Mouse (Mus musculus) spleen, adult 2 months (tissue): ENCODE data around the gene Sorbs1. TPM values are rescaled to one million over a fixed set of nuclear protein-coding genes. Genes with fewer than 3 reads are reported as not detected.

ENCODE experiments used
- DNase-seq, 2 experiments: peaks; one replicate each; pipeline versions ENCODE4 v3.0.0 to v3.0.0-alpha.2; 2012 to 2021; ENCODE audit warnings: low spot score in 2 of 2, low read depth in 1 of 2
- H3K27ac ChIP-seq: fragments of 200-500 bp; 2 replicates; pipeline ENCODE4 v1.5.1; 2012; ENCODE audit warnings: low read length, inconsistent platforms; ENCODE audit not compliant: insufficient read depth
- H3K27me3 ChIP-seq: fragments of 200-500 bp; 2 replicates; pipeline ENCODE4 v1.6.1; 2012; ENCODE audit warnings: mild to moderate bottlenecking, moderate library complexity, low read length, inconsistent platforms; ENCODE audit not compliant: control insufficient read depth, insufficient read depth
- H3K36me3 ChIP-seq: fragments of 200-500 bp; 2 replicates; pipeline ENCODE4 v1.6.1; 2012; ENCODE audit warnings: mild to moderate bottlenecking, low read length, inconsistent platforms; ENCODE audit not compliant: control insufficient read depth, insufficient read depth
- H3K4me1 ChIP-seq: fragments of 200-500 bp; 2 replicates; pipeline ENCODE4 v1.6.1; 2011; ENCODE audit warnings: inconsistent platforms; ENCODE audit not compliant: control insufficient read depth, insufficient read depth, insufficient read length
- H3K4me3 ChIP-seq: fragments of 200-500 bp; 2 replicates; pipeline ENCODE4 v1.5.1; 2011; ENCODE audit warnings: mild to moderate bottlenecking, inconsistent platforms; ENCODE audit not compliant: insufficient read depth, insufficient read length; ENCODE audit errors: extremely low read depth
- CTCF ChIP-seq: fragments of 200-500 bp; IDR thresholded peaks from 2 replicates; pipeline ENCODE4 v1.5.1; 2011; ENCODE audit warnings: mild to moderate bottlenecking, inconsistent platforms; ENCODE audit not compliant: insufficient read depth, insufficient read length, insufficient replicate concordance; ENCODE audit errors: extremely low read depth
- POLR2A ChIP-seq: fragments of 200-500 bp; IDR thresholded peaks from 2 replicates; pipeline ENCODE4 v1.6.1; 2011; ENCODE audit warnings: low read depth, low read length, inconsistent platforms
- WGBS: fragments of 180-500 bp; shearing (Covaris S2); methylation state at CpG from one replicate; pipeline ENCODE4 v1.1.7; 2018; 5-methylcytosine and 5-hydroxymethylcytosine counted together
- polyA plus RNA-seq: library from polyadenylated mRNA; depleted of rRNA; stranded (reverse); fragments of >200 nt; gene quantifications from 2 replicates; pipeline ENCODE4 v1.2.3, GENCODE M21; 2012

The Sorbs1 gene
- polyA plus RNA-seq, 1 experiment: 6.4 TPM

- 96% methylated on average over 5 of the region's 5 CpGs for WGBS
- DNase-seq: no peak
- Histone ChIP-seq H3K36me3 (peaks cover 1% of the 10 kb centered on the region; the same call in 1 of the 2 replicates), H3K4me3 (no peak overlapping the region), H3K27me3 (no peaks in the 10 kb centered on the region), H3K27ac (no peak overlapping the region), H3K4me1 (peaks cover 6% of the 10 kb centered on the region; the same call in 1 of the 2 replicates)
- no peak for TF ChIP-seq POLR2A
- no peak for TF ChIP-seq CTCF
Measured at GRCm38 (mm10) chr19:40365137-40365536, 148.4 kb downstream of the Sorbs1 start.

- Histone ChIP-seq H3K27ac (no peak overlapping the region), H3K36me3 (peaks cover 1% of the 10 kb centered on the region; the same call in 1 of the 2 replicates), H3K4me3 (no peak overlapping the region), H3K27me3 (no peaks in the 10 kb centered on the region), H3K4me1 (peaks cover 6% of the 10 kb centered on the region; the same call in 1 of the 2 replicates)
- WGBS: 98% methylated on average over 5 of the region's 5 CpGs
- no peak for DNase-seq
- no peak for TF ChIP-seq CTCF
- TF ChIP-seq POLR2A: no peak
Measured at GRCm38 (mm10) chr19:40363447-40363846, 150.1 kb downstream of the Sorbs1 start.

GRCm38 (mm10) chr19:40362203-40362865 lies 151.2 kb downstream of the Sorbs1 start:
- Histone ChIP-seq H3K4me1 (peaks cover 6% of the 10 kb centered on the region; the same call in 1 of the 2 replicates), H3K36me3 (peaks cover 1% of the 10 kb centered on the region; the same call in 1 of the 2 replicates), H3K4me3 (no peak overlapping the region), H3K27me3 (no peaks in the 10 kb centered on the region), H3K27ac (no peak overlapping the region)
- TF ChIP-seq POLR2A (no peak), CTCF (no peak)
- DNase-seq: no peak
- WGBS: 91% methylated on average over 12 of the region's 12 CpGs

- H3K27ac ChIP-seq: no peak overlapping the region
- H3K4me3 ChIP-seq: no peak overlapping the region
- no peaks in the 10 kb centered on the region for H3K27me3 ChIP-seq
- 88% methylated on average over 5 of the region's 5 CpGs for WGBS
- no peak for TF ChIP-seq CTCF
- no peak for TF ChIP-seq POLR2A
- peaks cover 1% of the 10 kb centered on the region; the same call in 1 of the 2 replicates for H3K36me3 ChIP-seq
- H3K4me1 ChIP-seq: no peaks in the 10 kb centered on the region
- DNase-seq: no peak
Measured at GRCm38 (mm10) chr19:40359712-40360394, 153.7 kb downstream of the Sorbs1 start.

GRCm38 (mm10) chr19:40356536-40357522 lies 156.8 kb downstream of the Sorbs1 start:
- no peaks in the 10 kb centered on the region for H3K27me3 ChIP-seq
- TF ChIP-seq POLR2A (no peak), CTCF (no peak)
- H3K36me3 ChIP-seq: no peaks in the 10 kb centered on the region; the same call in 1 of the 2 replicates
- H3K4me1 ChIP-seq: no peaks in the 10 kb centered on the region
- no peak overlapping the region for H3K27ac ChIP-seq
- no peak for DNase-seq
- WGBS: 81% methylated on average over 15 of the region's 15 CpGs
- no peak overlapping the region for H3K4me3 ChIP-seq

- H3K4me1 ChIP-seq: no peaks in the 10 kb centered on the region
- no peak overlapping the region for H3K27ac ChIP-seq
- no peaks in the 10 kb centered on the region; the same call in 1 of the 2 replicates for H3K36me3 ChIP-seq
- DNase-seq: no peak
- TF ChIP-seq CTCF: no peak
- H3K27me3 ChIP-seq: no peaks in the 10 kb centered on the region
- 92% methylated on average over 3 of the region's 3 CpGs for WGBS
- no peak overlapping the region for H3K4me3 ChIP-seq
Measured at GRCm38 (mm10) chr19:40355075-40355474, 158.5 kb downstream of the Sorbs1 start.
